Mouse (Mus musculus) ES-Bruce4 (cell line): ENCODE data around the gene Ruvbl1. TPM values are rescaled to one million over a fixed set of nuclear protein-coding genes. Genes with fewer than 3 reads are reported as not detected.

Source experiments
- H3K27ac ChIP-seq: 2 replicates; pipeline ENCODE4 v1.5.1; 2012; ENCODE audit warnings: low read length, inconsistent platforms; ENCODE audit not compliant: insufficient read depth
- H3K27me3 ChIP-seq: 2 replicates; pipeline ENCODE4 v1.6.1; 2012; ENCODE audit warnings: mild to moderate bottlenecking, low read length, inconsistent platforms; ENCODE audit not compliant: control insufficient read depth, poor library complexity, insufficient read depth, severe bottlenecking
- H3K36me3 ChIP-seq: 2 replicates; pipeline ENCODE4 v1.6.1; 2012; ENCODE audit warnings: inconsistent platforms, mild to moderate bottlenecking, low read length, moderate library complexity; ENCODE audit not compliant: control insufficient read depth, poor library complexity, insufficient read depth, severe bottlenecking
- H3K4me1 ChIP-seq: one replicate; pipeline ENCODE4 v1.8.1; 2011; ENCODE audit warnings: low read length; ENCODE audit not compliant: control insufficient read depth, insufficient read depth
- H3K4me3 ChIP-seq: 2 replicates; pipeline ENCODE4 v1.5.1; 2011; ENCODE audit warnings: low read depth, mild to moderate bottlenecking, low read length
- H3K9ac ChIP-seq: 2 replicates; pipeline ENCODE4 v1.6.1; 2012; ENCODE audit warnings: low read depth, mild to moderate bottlenecking, inconsistent platforms; ENCODE audit not compliant: poor library complexity, severe bottlenecking
- H3K9me3 ChIP-seq: replicated peaks from 2 replicates; pipeline ENCODE4 v1.6.1; 2012; ENCODE audit warnings: mild to moderate bottlenecking, low read length, inconsistent platforms; ENCODE audit not compliant: control insufficient read depth, poor library complexity, insufficient read depth, severe bottlenecking
- CTCF ChIP-seq: IDR thresholded peaks from one replicate; pipeline ENCODE4 v1.8.1; 2011; ENCODE audit warnings: low read depth, low read length
- EP300 ChIP-seq: IDR thresholded peaks from 2 replicates; pipeline ENCODE4 v1.6.1; 2011; ENCODE audit warnings: low read depth, low read length; ENCODE audit not compliant: insufficient read depth
- POLR2A ChIP-seq: IDR thresholded peaks from one replicate; pipeline ENCODE4 v1.8.1; 2011; ENCODE audit warnings: low read length; ENCODE audit not compliant: insufficient read depth
- polyA plus RNA-seq: library from polyadenylated mRNA; stranded (reverse); fragments of >200 nt; gene quantifications from 2 replicates; pipeline ENCODE4 v1.2.4, GENCODE M21; 2011; ENCODE audit warnings: low read depth; ENCODE audit not compliant: missing spikeins, insufficient read depth, insufficient read length

Gene Ruvbl1
- polyA plus RNA-seq, 1 experiment: 102 TPM

DNA sequence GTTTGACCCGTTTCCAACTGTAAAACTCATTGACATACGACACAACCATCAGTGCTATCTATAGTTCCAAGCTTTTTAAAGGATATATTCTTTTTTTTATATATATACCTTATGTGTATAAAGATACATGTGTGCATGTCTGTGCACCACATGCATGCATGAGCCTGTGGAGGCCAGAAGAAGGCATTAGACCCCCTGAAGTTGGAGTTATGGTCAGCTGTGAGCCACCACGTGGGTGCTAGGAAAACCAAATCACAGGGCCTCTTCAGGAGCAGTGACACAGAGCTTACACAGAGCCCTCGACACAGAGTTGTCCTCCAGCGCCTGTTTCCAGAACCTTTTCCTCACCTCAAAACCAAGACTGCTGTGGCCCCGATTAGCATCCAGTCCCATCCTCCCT, 24.6 kb downstream of the Ruvbl1 start:
- no peaks in the 10 kb centered on the region for H3K9me3 ChIP-seq
- H3K4me3 ChIP-seq: no peak overlapping the region
- H3K36me3 ChIP-seq: peaks cover 18% of the 10 kb centered on the region
- no peak overlapping the region for H3K27ac ChIP-seq
- no peak overlapping the region for H3K9ac ChIP-seq
- H3K4me1 ChIP-seq: peaks cover under 1% of the 10 kb centered on the region
- H3K27me3 ChIP-seq: no peaks in the 10 kb centered on the region
- TF ChIP-seq CTCF (no peak), EP300 (no peak), POLR2A (no peak)

DNA sequence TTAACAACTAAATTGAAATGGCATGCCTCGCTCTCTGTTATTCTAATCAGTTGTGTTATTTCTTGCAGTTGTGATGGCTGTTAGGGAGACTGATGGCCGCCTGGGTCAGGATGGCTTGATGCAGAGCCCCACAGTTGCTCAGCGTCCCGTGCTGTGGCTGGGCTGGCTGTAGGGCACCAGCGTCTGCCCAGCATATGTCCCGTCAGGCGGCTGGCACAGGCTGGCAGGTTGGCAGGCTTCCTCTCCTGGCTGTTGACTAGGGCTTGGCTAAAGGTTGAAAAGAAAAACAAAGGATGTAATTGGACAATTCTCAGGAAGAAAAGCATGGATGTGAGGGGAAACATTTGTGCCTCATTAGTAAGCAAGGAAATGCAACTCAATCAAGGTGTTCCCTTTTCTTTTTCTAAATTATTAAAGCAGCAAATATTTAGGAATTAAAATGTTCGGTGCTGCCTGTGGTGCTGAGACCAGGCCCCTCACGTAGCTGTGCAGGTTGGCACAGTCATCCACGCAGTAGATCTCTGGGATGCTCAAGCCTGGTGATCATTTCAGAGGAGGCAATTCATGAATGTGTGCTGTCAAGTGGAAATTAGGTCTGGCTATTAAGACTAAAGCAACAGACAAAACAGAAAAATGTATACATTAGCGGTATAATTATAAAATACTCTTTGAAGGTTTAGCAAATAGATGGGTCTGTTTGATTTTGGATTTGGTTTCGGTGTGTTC, 25.6 kb downstream of the Ruvbl1 start:
- H3K36me3 ChIP-seq: peaks cover 10% of the 10 kb centered on the region
- TF ChIP-seq POLR2A (no peak), CTCF (no peak), EP300 (no peak)
- no peak overlapping the region for H3K27ac ChIP-seq

DNA sequence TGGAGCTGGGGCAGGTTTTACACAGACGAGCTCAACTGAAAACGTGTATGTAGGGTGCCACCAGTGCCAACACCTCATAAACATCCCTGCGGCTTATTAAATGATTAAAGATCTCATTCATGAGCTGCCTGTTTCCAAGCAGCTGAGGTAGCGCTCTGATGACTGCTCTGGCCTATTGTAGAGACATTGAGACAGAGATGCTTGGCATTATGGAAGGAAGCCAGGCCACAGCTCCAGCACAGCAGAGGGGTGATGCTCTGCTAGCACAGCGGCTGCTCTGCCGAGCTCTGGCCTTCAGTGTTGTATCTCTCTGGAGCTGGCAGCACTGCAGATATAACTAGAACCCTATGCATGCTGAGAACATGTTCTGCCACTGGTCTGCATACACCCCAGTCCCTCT, 28.5 kb downstream of the Ruvbl1 start:
- no peak for TF ChIP-seq POLR2A
- no peak for TF ChIP-seq CTCF
- no peak for TF ChIP-seq EP300
- peaks cover 8% of the 10 kb centered on the region for H3K36me3 ChIP-seq

More for the DNA sequence above, 25.6 kb downstream of the Ruvbl1 start:
- no peak overlapping the region for H3K9ac ChIP-seq
- H3K27me3 ChIP-seq: no peaks in the 10 kb centered on the region
- H3K4me3 ChIP-seq: no peak overlapping the region
- no peaks in the 10 kb centered on the region for H3K4me1 ChIP-seq
- H3K9me3 ChIP-seq: no peaks in the 10 kb centered on the region

DNA sequence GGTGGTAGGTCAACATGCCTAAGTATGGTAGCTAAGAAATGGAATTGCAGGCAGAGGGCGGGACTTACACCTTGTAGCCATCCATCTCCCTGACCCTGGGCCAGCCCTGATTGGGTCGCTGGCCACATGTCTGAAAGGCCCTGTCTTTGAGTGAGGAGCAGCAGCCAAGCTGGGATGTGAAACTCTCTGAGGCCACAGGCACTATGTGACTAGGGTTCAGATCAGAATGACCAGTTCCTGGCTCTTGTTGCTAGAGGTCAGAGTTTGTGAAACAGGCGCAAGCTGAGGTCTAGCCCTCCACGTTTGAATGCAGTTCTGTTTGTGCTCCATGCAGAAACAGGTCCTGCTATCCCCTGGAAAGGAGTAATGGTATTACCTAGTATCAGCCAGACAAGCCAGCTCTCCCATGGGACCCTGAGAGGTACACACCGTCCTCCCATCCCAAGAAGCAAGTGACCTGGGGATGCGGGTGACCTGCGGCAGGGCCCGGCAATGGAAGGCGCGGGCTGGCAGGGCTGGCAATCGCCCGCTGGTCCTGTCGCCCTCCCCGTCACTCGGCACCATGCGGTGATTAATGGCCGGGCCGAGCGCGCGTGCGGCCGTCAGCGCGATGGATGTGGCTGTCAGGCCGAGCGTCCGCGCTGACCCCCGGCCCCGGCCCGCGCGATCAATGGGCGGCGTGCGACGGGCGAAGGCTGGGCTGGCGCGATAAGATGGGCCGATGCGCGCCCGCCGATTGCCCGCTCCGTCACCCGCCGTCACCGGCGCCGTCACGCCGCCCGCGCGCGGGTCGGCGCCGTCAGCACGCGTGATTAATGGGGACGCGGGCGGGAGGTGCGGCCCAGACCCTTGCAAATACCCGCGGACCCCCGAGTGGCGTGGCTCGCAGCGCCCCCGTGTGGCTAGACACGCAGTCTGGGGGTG, 34.5 kb downstream of the Ruvbl1 start:
- Histone ChIP-seq H3K9ac (peak overlapping the region; percentile 63), H3K36me3 (peaks cover 15% of the 10 kb centered on the region), H3K4me3 (peak overlapping the region; percentile 55), H3K27ac (no peak overlapping the region), H3K9me3 (no peaks in the 10 kb centered on the region), H3K4me1 (no peaks in the 10 kb centered on the region), H3K27me3 (no peaks in the 10 kb centered on the region)
- TF ChIP-seq POLR2A (no peak), EP300 (no peak), CTCF (peak; percentile 82)

More for the DNA sequence above, 28.5 kb downstream of the Ruvbl1 start:
- Histone ChIP-seq H3K4me1 (no peaks in the 10 kb centered on the region), H3K4me3 (no peak overlapping the region), H3K27ac (no peak overlapping the region), H3K9ac (no peak overlapping the region), H3K9me3 (no peaks in the 10 kb centered on the region), H3K27me3 (no peaks in the 10 kb centered on the region)

DNA sequence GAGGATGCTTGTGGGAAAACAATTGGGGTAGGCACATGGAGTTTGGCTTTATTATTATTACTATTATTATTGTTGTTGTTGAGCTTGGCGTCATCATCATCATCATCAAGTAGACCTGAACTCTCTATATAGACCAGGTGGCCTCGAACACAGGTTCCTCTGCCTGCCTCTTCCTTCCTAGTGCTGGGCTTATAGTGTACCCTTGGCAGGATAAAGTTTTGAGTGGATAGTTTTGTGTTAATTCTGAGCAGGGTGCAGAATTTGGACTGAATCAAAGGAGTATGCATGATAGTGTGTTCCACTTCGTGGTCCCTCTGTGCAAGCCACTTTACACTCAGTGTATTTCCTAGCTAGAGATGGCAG, 35.2 kb downstream of the Ruvbl1 start:
- no peak for TF ChIP-seq CTCF
- no peak for TF ChIP-seq EP300
- TF ChIP-seq POLR2A: no peak
- no peaks in the 10 kb centered on the region for H3K27me3 ChIP-seq
- no peaks in the 10 kb centered on the region for H3K9me3 ChIP-seq
- peaks cover 21% of the 10 kb centered on the region for H3K36me3 ChIP-seq
- H3K9ac ChIP-seq: peak overlapping the region; percentile 63
- H3K27ac ChIP-seq: no peak overlapping the region
- no peak overlapping the region for H3K4me3 ChIP-seq
- no peaks in the 10 kb centered on the region for H3K4me1 ChIP-seq
